Mouse (Mus musculus) kidney, postnatal 0 days (tissue): ENCODE results near the gene Sprr3. TPM values are rescaled to one million over a fixed set of nuclear protein-coding genes. Genes with fewer than 3 reads are reported as not detected.
"Not testable (repeated sequence)": the region's sequence is repeated elsewhere in the genome, so short reads cannot be mapped to it uniquely, and the experiment has no call there.

Experiments used
- ATAC-seq: fragments of 200-750 bp; cut with Nextera tagmentation; replicated peaks from 2 replicates; pipeline ENCODE4 v1.8.0; 2017; ENCODE audit warnings: low read depth, moderate number of reproducible peaks, moderate TSS enrichment, moderate library complexity; ENCODE audit not compliant: low FRiP score
- DNase-seq: peaks from one replicate; pipeline ENCODE4 v3.0.0-alpha.2; 2016; ENCODE audit warnings: low spot score
- H3K27ac ChIP-seq: fragments of 300-500 bp; sonication (generic); 2 replicates; pipeline ENCODE4 v1.5.1; 2014; ENCODE audit warnings: mild to moderate bottlenecking
- H3K27me3 ChIP-seq: fragments of 300-500 bp; sonication (generic); 2 replicates; pipeline ENCODE4 v1.6.1; 2014; ENCODE audit warnings: low read length, mixed read lengths; ENCODE audit not compliant: insufficient read depth
- H3K36me3 ChIP-seq: fragments of 300-500 bp; sonication (generic); 2 replicates; pipeline ENCODE4 v1.6.1; 2014; ENCODE audit warnings: low read length, mixed read lengths; ENCODE audit not compliant: insufficient read depth
- H3K4me1 ChIP-seq: fragments of 300-500 bp; sonication (generic); replicated peaks from 2 replicates; pipeline ENCODE4 v1.6.1; 2014; ENCODE audit warnings: antibody characterized with exemption, low read length, mixed read lengths; ENCODE audit not compliant: insufficient read depth
- H3K4me2 ChIP-seq: fragments of 300-500 bp; sonication (generic); 2 replicates; pipeline ENCODE4 v1.6.1; 2014; ENCODE audit warnings: mild to moderate bottlenecking, low read length, moderate library complexity, mixed read lengths
- H3K4me3 ChIP-seq: fragments of 300-500 bp; sonication (generic); replicated peaks from 2 replicates; pipeline ENCODE4 v1.5.1; 2014; ENCODE audit warnings: low read depth, low read length
- H3K9ac ChIP-seq: fragments of 300-500 bp; sonication (generic); 2 replicates; pipeline ENCODE4 v1.6.1; 2014; ENCODE audit warnings: low read depth, low read length
- H3K9me3 ChIP-seq: fragments of 300-500 bp; sonication (generic); replicated peaks from 2 replicates; pipeline ENCODE4 v1.6.1; 2016; ENCODE audit warnings: low read length, inconsistent platforms, mixed read lengths
- CTCF ChIP-seq: IDR thresholded peaks from 2 replicates; pipeline ENCODE4 v1.5.1; 2016; ENCODE audit warnings: antibody characterized with exemption, low read depth, mild to moderate bottlenecking, moderate library complexity
- WGBS: fragments of 180-500 bp; shearing (Covaris S2); extraction: QIAGEN DNeasy Blood & Tissue Kit; methylation state at CpG from one replicate; pipeline ENCODE4 v1.1.7; 2014; 5-methylcytosine and 5-hydroxymethylcytosine counted together
- polyA plus RNA-seq: library from polyadenylated mRNA; unstranded; fragments of >200 nt; fragmentation: Nextera tagmentation; extraction: Ambion mirVana; gene quantifications from 2 replicates; pipeline ENCODE4 v1.2.1, GENCODE M21; 2015

The Sprr3 gene
- polyA plus RNA-seq, 1 experiment from 2014 or later, result not detected

DNA sequence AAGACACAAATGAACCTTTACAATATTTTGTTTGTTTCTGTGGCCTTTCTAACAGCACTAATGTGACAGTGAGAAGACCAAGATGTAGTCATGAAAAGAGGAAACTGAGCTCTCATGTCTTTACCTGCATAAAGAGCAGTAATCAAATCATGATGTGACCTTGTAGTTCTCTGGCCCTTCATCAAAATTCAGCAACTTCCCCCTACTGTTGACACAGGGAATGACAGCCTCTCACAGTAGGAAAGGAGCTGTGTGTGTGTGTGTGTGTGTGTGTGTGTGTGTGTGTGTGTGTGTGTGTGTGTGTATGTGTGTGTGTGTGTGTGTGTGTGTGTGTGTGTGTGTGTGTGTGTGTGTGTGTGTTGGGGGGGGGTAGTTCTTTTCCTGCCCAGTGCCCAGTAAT lies 22.7 kb upstream of the Sprr3 start:
- H3K27me3 ChIP-seq, H3K27ac ChIP-seq, H3K4me2 ChIP-seq, H3K9ac ChIP-seq, ATAC-seq, H3K9me3 ChIP-seq, DNase-seq, H3K36me3 ChIP-seq, H3K4me3 ChIP-seq, H3K4me1 ChIP-seq: not testable (repeated sequence)
- TF ChIP-seq CTCF, result peak; percentile 49

DNA sequence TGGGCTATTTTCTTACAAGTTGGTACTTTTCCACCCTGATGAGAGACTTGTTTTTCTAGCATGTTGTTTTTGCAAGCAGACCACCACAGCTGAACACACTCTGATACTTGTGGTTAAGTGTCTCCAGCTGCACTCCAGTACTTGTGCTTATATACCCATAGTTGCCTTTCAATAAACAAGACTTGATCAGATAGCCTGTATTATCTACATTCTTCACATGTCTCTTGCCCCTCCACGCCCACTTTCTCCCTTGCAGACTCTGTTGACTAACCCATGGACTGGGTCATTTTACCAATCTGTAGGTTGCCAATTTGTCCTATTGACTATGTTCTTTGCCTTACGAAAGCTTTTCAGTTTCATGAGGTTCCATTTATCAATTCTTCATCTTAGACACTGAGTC lies 11.6 kb upstream of the Sprr3 start:
- ATAC-seq (no peak), DNase-seq (no peak)
- Histone ChIP-seq H3K27ac (no peak overlapping the region), H3K9me3 (no peaks in the 10 kb centered on the region), H3K27me3 (no peaks in the 10 kb centered on the region), H3K36me3 (no peaks in the 10 kb centered on the region), H3K4me1 (no peaks in the 10 kb centered on the region), H3K4me3 (no peak overlapping the region), H3K4me2 (no peak overlapping the region), H3K9ac (no peak overlapping the region)
- no peak for TF ChIP-seq CTCF
- WGBS, result 79% methylated on average over 2 of the region's 2 CpGs

DNA sequence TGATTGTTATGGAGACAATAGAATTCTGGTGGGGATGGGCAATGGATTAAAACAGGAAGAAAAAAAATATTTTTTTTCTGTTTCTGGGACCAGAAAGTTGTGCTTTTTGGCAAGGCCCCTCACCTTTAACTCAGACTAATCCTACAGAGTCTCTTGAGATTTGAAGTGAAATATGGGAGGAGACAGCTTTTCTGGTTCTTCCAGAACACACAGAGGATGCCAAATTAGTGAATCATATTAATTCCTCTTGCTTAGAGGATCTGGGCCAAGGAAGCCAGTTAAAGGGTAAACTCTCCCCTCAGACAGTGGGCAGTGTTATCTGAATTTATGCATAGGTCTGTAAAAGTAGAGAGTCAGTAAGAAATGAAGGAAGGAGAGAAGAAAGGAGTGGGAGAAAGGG lies 8.9 kb upstream of the Sprr3 start:
- no peaks in the 10 kb centered on the region for H3K27me3 ChIP-seq
- no peak for DNase-seq
- H3K27ac ChIP-seq, result no peak overlapping the region
- no peak for ATAC-seq
- H3K4me2 ChIP-seq, result no peak overlapping the region
- H3K4me3 ChIP-seq, result no peak overlapping the region
- no peaks in the 10 kb centered on the region for H3K36me3 ChIP-seq
- H3K4me1 ChIP-seq, result no peaks in the 10 kb centered on the region
- no peak for TF ChIP-seq CTCF
- H3K9me3 ChIP-seq, result no peaks in the 10 kb centered on the region
- H3K9ac ChIP-seq, result no peak overlapping the region

DNA sequence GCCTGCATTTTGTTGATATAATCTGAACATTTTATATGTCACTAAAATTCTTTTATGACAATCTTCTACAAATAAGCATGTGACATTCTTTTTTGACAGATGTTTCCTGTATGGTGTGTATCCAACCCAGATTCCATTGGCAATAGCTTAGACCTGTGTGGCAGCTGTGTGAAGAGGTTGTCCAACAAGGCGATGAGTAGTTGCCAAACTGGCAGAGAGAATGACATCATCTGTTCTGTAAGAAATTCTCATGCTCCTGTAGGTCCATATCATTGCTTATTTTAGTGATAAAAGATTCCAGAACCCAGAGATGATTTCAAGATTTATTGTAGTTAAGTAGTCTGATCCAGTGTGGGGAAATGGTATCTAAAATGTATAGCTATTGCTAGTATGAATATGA lies 8.1 kb upstream of the Sprr3 start:
- TF ChIP-seq CTCF, result no peak
- no peak overlapping the region for H3K9ac ChIP-seq
- H3K4me1 ChIP-seq, result no peaks in the 10 kb centered on the region
- no peaks in the 10 kb centered on the region for H3K27me3 ChIP-seq
- H3K27ac ChIP-seq, result no peak overlapping the region
- H3K36me3 ChIP-seq, result no peaks in the 10 kb centered on the region
- 93% methylated on average over 1 of the region's 1 CpGs for WGBS
- no peak overlapping the region for H3K4me3 ChIP-seq
- no peaks in the 10 kb centered on the region for H3K9me3 ChIP-seq
- H3K4me2 ChIP-seq, result no peak overlapping the region
- DNase-seq, result no peak
- ATAC-seq, result no peak

DNA sequence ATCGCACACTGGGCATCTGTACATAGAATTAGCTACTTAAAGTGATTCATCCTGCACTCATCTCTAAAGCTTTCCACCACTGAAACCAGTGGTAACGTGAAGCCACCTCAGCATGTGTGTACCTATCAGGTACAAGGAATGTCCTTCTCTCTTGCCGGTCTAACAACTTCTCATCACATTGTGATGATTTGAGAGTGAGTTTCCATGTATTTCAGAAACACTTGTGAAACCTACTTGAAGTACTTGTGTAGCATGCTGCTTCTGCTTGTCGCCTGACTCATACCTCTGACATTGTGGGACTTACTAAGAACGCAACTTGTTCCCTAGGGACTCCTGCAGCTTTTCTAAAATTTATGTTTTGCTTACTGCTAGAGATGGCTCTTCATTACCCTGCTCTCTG lies 3.4 kb downstream of the Sprr3 start:
- Histone ChIP-seq H3K27ac (no peak overlapping the region), H3K27me3 (no peaks in the 10 kb centered on the region), H3K4me2 (no peak overlapping the region), H3K36me3 (no peaks in the 10 kb centered on the region), H3K4me1 (no peaks in the 10 kb centered on the region), H3K9me3 (no peaks in the 10 kb centered on the region), H3K4me3 (no peak overlapping the region), H3K9ac (no peak overlapping the region)
- DNase-seq (no peak), ATAC-seq (no peak)
- no peak for TF ChIP-seq CTCF
- WGBS, result 86% methylated on average over 5 of the region's 5 CpGs

DNA sequence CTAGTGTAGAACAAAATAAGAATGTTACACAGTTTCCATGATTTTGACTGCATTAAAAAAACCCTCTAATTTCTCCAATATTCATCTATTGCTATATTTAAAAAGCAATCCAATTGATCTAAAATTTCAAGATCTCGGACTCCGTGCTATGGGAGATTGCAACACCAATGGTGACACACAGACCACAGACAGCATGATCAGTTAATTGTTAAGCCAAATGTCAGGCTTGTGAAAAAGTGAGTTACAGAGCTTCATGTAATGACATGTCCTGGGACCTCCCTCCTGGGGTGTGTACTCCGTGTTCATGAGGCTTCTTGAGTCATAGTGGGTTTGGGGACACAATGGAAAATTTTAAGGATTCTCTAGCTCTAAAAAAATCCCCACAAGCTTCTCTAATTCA lies 18.3 kb downstream of the Sprr3 start:
- TF ChIP-seq CTCF, result no peak
- ATAC-seq (no peak), DNase-seq (no peak)
- H3K27me3 ChIP-seq, result no peaks in the 10 kb centered on the region
- no peak overlapping the region for H3K27ac ChIP-seq
- WGBS, result 79% methylated on average over 3 of the region's 3 CpGs
- H3K36me3 ChIP-seq, result no peaks in the 10 kb centered on the region
- no peak overlapping the region for H3K4me2 ChIP-seq
- H3K9ac ChIP-seq, result no peak overlapping the region
- no peaks in the 10 kb centered on the region for H3K4me1 ChIP-seq
- no peak overlapping the region for H3K4me3 ChIP-seq
- no peaks in the 10 kb centered on the region for H3K9me3 ChIP-seq

DNA sequence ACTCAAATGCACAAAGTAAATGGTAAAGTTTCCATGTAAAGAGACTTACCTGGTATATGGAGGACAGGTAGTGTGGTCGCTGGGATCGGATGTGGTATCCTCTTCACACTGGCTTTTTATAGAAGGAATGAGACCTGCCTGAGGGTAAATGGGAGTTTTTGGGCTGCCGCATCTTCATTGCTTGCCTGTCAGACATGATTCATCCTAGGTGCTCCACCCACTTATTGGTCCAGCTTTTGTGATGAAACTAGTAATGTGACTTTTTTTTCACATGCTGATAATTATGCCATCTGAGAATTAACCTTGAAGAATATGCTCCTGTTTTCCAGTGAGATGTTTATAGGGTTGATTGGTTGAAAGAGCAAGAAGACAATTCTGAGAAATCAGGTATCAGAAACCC lies 19.8 kb downstream of the Sprr3 start, which contains the start of gene Sprr1b:
Gene Sprr1b, minus strand, starts transcription at position 101 of the 400 bp plus-strand sequence.
- no peaks in the 10 kb centered on the region for H3K4me1 ChIP-seq
- no peak within 1 kb of the TSS for H3K9ac ChIP-seq
- 92% methylated on average over 3 of the region's 3 CpGs for WGBS
- no peak within 1 kb of the TSS for H3K27ac ChIP-seq
- no peak for ATAC-seq
- no peaks in the 10 kb centered on the region for H3K27me3 ChIP-seq
- no peaks in the 10 kb centered on the region for H3K36me3 ChIP-seq
- H3K9me3 ChIP-seq, result no peaks in the 10 kb centered on the region
- DNase-seq, result no peak
- no peak within 1 kb of the TSS for H3K4me3 ChIP-seq
- H3K4me2 ChIP-seq, result no peak within 1 kb of the TSS
- no peak for TF ChIP-seq CTCF
